Mouse (Mus musculus) stomach, embryonic 14.5 days (tissue): ENCODE measurements around the gene Gm10073. TPM values are rescaled to one million over a fixed set of nuclear protein-coding genes. Genes with fewer than 3 reads are reported as not detected.

ENCODE experiments used
- ATAC-seq: fragments of 200-750 bp; cut with Nextera tagmentation; 2 replicates; pipeline ENCODE4 v1.8.0; 2017; ENCODE audit warnings: low read depth, moderate TSS enrichment; ENCODE audit not compliant: insufficient number of reproducible peaks, insufficient read depth, low FRiP score
- H3K27ac ChIP-seq: fragments of 300-500 bp; sonication (generic); 2 replicates; pipeline ENCODE4 v1.5.1; 2014; ENCODE audit warnings: mild to moderate bottlenecking, low read length, moderate library complexity, mixed read lengths
- H3K27me3 ChIP-seq: fragments of 300-500 bp; sonication (generic); 2 replicates; pipeline ENCODE4 v1.6.1; 2014; ENCODE audit warnings: low read length, control low read depth, mixed read lengths; ENCODE audit not compliant: control insufficient read depth, insufficient read depth
- H3K36me3 ChIP-seq: fragments of 300-500 bp; sonication (generic); 2 replicates; pipeline ENCODE4 v1.6.1; 2014; ENCODE audit warnings: mild to moderate bottlenecking, control low read depth, low read length, moderate library complexity, mixed read lengths; ENCODE audit not compliant: control insufficient read depth, insufficient read depth
- H3K4me1 ChIP-seq: fragments of 300-500 bp; sonication (generic); 2 replicates; pipeline ENCODE4 v1.6.1; 2014; ENCODE audit warnings: low read length, control low read depth, mixed read lengths; ENCODE audit not compliant: control insufficient read depth, insufficient read depth
- H3K4me2 ChIP-seq: fragments of 300-500 bp; sonication (generic); replicated peaks from 2 replicates; pipeline ENCODE4 v1.6.1; 2014; ENCODE audit warnings: low read depth, low read length, control low read depth
- H3K4me3 ChIP-seq: fragments of 300-500 bp; sonication (generic); 2 replicates; pipeline ENCODE4 v1.5.1; 2014; ENCODE audit warnings: low read depth, low read length, control low read depth
- H3K9ac ChIP-seq: fragments of 300-500 bp; sonication (generic); replicated peaks from 2 replicates; pipeline ENCODE4 v1.6.1; 2014; ENCODE audit warnings: low read depth, mild to moderate bottlenecking, control low read depth, low read length, moderate library complexity, mixed read lengths
- H3K9me3 ChIP-seq: fragments of 300-500 bp; sonication (generic); 2 replicates; pipeline ENCODE4 v1.6.1; 2016; ENCODE audit warnings: low read depth, low read length, control low read depth; ENCODE audit not compliant: control insufficient read depth
- WGBS: fragments of 180-500 bp; shearing (Covaris S2); extraction: QIAGEN DNeasy Blood & Tissue Kit; methylation state at CpG from one replicate; pipeline ENCODE4 v1.1.7; 2014; 5-methylcytosine and 5-hydroxymethylcytosine counted together
- polyA plus RNA-seq: library from polyadenylated mRNA; unstranded; fragments of >200 nt; fragmentation: Nextera tagmentation; extraction: Ambion mirVana; gene quantifications from 2 replicates; pipeline ENCODE4 v1.2.1, GENCODE M21; 2014

The Gm10073 gene
- polyA plus RNA-seq, 1 experiment from 2014 or later, result 10.0 TPM

DNA sequence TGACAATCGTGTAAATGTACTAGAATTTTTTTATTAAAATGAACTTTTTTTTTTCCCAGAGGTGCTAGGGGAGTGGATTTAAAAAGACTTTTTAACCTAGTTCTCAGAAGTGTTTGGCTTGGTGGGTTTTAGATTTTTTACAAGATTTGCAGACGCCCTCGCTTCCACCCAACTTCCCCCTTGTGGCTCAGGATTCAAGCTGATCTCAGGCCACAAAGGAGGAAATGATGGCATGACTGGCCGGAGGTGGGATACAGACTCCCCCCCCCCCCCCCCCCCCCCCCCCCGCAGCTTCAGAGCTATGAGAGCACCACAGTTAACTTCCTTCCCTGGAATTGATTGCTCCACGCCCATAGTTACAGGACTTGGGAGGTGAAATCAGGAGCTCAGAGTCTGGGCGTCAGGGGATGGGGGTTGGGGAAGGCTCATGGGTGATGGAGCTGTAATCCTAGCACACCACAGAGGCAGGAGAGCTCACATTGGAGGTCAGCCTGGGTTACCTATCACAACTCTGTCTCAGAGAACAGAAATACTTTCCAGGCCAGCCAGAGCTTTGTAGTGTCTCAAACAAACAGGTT, 17.1 kb downstream of the Gm10073 start:
- Histone ChIP-seq H3K9ac (no peak overlapping the region), H3K27ac (no peak overlapping the region), H3K4me2 (no peak overlapping the region), H3K4me3 (no peak overlapping the region), H3K4me1 (no peaks in the 10 kb centered on the region), H3K9me3 (no peaks in the 10 kb centered on the region), H3K27me3 (no peaks in the 10 kb centered on the region), H3K36me3 (peaks cover 18% of the 10 kb centered on the region)
- no peak for ATAC-seq
- 72% methylated on average over 5 of the region's 7 CpGs for WGBS

GRCm38 (mm10) chr8:106554011-106554410, 19.2 kb downstream of the Gm10073 start:
- Histone ChIP-seq H3K27ac (no peak overlapping the region), H3K9me3 (no peaks in the 10 kb centered on the region), H3K4me1 (no peaks in the 10 kb centered on the region), H3K27me3 (no peaks in the 10 kb centered on the region), H3K4me2 (no peak overlapping the region), H3K36me3 (peaks cover 18% of the 10 kb centered on the region), H3K4me3 (no peak overlapping the region), H3K9ac (no peak overlapping the region)
- ATAC-seq, result no peak
- WGBS, result 96% methylated on average over 5 of the region's 5 CpGs

DNA sequence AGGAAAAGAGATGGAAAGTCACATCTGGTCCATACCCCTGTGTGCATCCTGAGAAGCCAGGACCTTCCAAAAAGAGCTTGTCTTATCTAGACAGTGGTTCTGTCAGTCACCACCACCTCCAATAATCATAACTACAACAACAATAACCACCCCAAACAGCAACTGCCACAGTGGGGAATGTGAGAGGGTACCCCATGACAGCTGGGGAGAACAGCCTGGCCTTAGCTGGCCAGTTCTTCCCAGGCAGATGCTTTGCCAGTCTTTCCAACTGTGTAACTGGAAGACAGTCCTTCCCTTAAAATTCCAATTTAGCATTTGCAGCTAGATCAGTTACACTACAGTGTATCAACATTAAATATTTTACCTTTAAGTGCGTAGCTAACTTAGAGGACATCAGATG, 22.4 kb downstream of the Gm10073 start:
- Histone ChIP-seq H3K9me3 (no peaks in the 10 kb centered on the region), H3K4me3 (no peak overlapping the region), H3K9ac (no peak overlapping the region), H3K27ac (no peak overlapping the region), H3K4me1 (no peaks in the 10 kb centered on the region), H3K36me3 (peaks cover 22% of the 10 kb centered on the region), H3K4me2 (no peak overlapping the region), H3K27me3 (no peaks in the 10 kb centered on the region)
- ATAC-seq, result no peak
- 91% methylated on average over 1 of the region's 1 CpGs for WGBS

DNA sequence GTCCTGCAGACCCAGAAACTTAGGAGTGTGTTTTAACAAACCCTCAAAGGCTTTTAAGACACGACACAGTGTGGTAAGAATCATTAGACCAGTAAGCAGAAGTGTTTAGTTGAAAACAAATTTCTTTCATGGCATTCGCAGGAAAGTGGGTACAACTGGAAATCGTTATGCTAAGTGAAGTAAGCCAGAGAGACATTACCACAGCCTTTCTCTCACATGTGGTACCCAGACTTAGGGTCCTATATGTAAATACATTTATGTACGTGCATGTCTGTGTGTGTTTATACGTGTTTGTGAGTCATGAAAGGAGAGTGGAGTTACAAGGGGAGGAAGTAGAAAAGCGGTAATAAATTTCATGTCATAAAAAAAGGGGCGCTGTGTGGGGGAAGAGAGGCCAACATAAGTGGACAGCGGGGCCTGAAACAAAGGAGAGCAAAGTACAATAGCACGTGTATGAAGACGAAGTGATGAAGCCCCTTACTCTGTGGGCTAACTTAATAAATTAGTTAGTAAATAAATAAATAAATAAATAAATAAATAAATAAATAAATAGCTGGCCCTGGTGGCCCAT, 24.8 kb downstream of the Gm10073 start:
- WGBS, result 85% methylated on average over 10 of the region's 10 CpGs
- no peak for ATAC-seq
- H3K36me3 ChIP-seq, result peaks cover 22% of the 10 kb centered on the region

DNA sequence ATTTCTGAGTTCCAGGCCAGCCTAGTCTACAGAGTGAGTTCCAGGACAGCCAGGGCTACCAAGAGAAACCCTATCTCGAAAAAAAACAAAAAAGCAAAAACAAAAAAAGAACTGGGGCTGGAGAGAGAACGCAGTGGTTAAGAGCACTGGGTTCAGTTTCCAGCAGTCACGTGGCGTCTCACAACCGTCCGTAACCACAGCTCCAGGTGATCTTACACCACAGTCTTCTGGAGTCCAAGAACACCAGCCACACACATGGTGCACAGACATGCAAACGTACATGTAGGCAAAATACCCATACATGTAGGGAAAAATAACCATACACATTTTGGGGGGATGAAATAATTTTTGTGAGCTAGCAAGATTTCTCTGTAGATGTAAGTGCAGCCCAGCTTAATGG, 26.5 kb downstream of the Gm10073 start:
- Histone ChIP-seq H3K4me2 (no peak overlapping the region), H3K9ac (no peak overlapping the region)
- 88% methylated on average over 7 of the region's 7 CpGs for WGBS

More for the DNA sequence above, 24.8 kb downstream of the Gm10073 start:
- Histone ChIP-seq H3K4me2 (no peak overlapping the region), H3K27me3 (no peaks in the 10 kb centered on the region), H3K4me1 (no peaks in the 10 kb centered on the region), H3K27ac (no peak overlapping the region), H3K9me3 (no peaks in the 10 kb centered on the region), H3K9ac (no peak overlapping the region), H3K4me3 (no peak overlapping the region)

GRCm38 (mm10) chr8:106545149-106545548, 28.1 kb downstream of the Gm10073 start:
- Histone ChIP-seq H3K4me1 (no peaks in the 10 kb centered on the region), H3K27me3 (no peaks in the 10 kb centered on the region), H3K9me3 (no peaks in the 10 kb centered on the region), H3K9ac (no peak overlapping the region), H3K36me3 (peaks cover 12% of the 10 kb centered on the region; the same call in 1 of the 2 replicates), H3K27ac (no peak overlapping the region), H3K4me3 (no peak overlapping the region), H3K4me2 (no peak overlapping the region)
- ATAC-seq, result no peak
- WGBS, result 81% methylated on average over 2 of the region's 2 CpGs

More for the DNA sequence above, 26.5 kb downstream of the Gm10073 start:
- Histone ChIP-seq H3K4me3 (no peak overlapping the region), H3K27me3 (no peaks in the 10 kb centered on the region), H3K9me3 (no peaks in the 10 kb centered on the region), H3K36me3 (peaks cover 8% of the 10 kb centered on the region; the same call in 1 of the 2 replicates), H3K4me1 (no peaks in the 10 kb centered on the region), H3K27ac (no peak overlapping the region)
- no peak for ATAC-seq

DNA sequence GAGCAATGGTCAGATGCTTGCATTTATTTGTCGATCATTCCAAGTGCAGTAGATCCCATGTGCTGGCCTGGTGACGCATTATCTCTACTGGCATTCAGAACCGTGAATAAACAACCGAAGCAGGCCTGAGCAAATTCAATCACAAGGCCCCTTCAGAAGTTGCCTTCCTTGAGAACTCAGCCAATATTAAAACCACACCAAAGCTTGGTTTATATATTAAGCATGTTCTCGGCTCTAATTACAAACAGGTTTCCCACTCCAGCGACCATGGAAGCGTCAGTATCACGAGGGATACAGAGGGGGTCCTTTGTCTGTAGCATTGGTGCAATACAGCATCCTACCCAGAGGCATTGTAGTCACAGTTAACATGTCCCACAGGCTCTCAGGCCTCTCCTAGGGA, 30.2 kb downstream of the Gm10073 start:
- Histone ChIP-seq H3K4me3 (no peak overlapping the region), H3K27me3 (no peaks in the 10 kb centered on the region), H3K9ac (no peak overlapping the region), H3K4me1 (no peaks in the 10 kb centered on the region), H3K36me3 (peaks cover 12% of the 10 kb centered on the region; the same call in 1 of the 2 replicates), H3K9me3 (no peaks in the 10 kb centered on the region), H3K27ac (no peak overlapping the region), H3K4me2 (no peak overlapping the region)
- WGBS, result 84% methylated on average over 8 of the region's 8 CpGs
- ATAC-seq, result no peak

DNA sequence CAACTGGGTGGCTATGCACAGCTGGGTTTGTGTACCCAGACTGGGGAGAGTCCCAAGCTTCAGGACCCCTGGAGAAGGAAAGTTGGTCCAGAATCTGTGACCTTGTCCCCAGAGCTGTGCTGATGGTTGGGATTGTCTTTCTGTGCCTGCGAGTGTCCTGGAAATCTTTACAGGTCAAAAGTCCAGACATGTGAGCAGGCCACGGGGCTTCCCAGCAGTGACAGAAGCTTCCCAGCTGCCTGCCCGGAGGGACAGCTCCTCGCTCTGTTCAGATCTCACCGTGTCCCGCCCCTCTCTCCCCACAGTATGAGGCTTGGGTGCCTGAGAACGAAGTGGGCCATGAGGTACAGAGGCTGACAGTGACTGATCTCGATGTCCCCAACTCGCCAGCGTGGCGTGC, 32.3 kb downstream of the Gm10073 start:
- 80% methylated on average over 11 of the region's 11 CpGs for WGBS
- H3K27me3 ChIP-seq, result no peaks in the 10 kb centered on the region
- H3K4me3 ChIP-seq, result no peak overlapping the region
- no peak for ATAC-seq
- H3K9me3 ChIP-seq, result no peaks in the 10 kb centered on the region
- no peak overlapping the region for H3K27ac ChIP-seq
- peaks cover 13% of the 10 kb centered on the region; the same call in 1 of the 2 replicates for H3K36me3 ChIP-seq
- H3K9ac ChIP-seq, result no peak overlapping the region
- no peak overlapping the region for H3K4me2 ChIP-seq
- no peaks in the 10 kb centered on the region for H3K4me1 ChIP-seq

DNA sequence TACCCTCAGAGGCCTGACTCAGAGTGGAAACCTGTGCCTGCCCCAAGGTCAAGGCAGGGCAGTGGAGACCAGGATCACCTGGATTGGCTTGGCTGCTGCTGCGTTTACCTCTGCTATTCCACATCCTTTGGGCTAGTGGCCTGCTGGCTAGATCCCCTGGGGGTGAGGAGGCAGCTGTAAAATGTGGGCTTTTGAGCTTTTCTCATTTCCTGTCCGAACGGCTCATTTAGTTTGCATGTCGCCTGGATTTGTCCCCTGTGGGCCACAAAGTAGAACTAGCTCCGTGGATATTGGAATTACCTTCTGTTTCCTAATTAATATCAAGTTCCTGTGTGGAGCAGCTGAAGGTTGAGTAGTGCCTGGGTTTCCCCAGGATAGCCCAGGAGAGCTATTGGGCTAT, 34.1 kb downstream of the Gm10073 start:
- no peak overlapping the region for H3K4me3 ChIP-seq
- 68% methylated on average over 5 of the region's 5 CpGs for WGBS
- H3K36me3 ChIP-seq, result peaks cover 9% of the 10 kb centered on the region; the same call in 1 of the 2 replicates
- no peak overlapping the region for H3K9ac ChIP-seq
- no peaks in the 10 kb centered on the region for H3K4me1 ChIP-seq
- no peak overlapping the region for H3K27ac ChIP-seq
- H3K4me2 ChIP-seq, result no peak overlapping the region
- H3K27me3 ChIP-seq, result no peaks in the 10 kb centered on the region
- no peak for ATAC-seq
- no peaks in the 10 kb centered on the region for H3K9me3 ChIP-seq
